Mouse (Mus musculus): Measurements from ENCODE around the gene Git2.

Git2 gene

GRCm38 (mm10) chr5:114720784-114721183, 54.5 kb downstream of the Git2 start:
- DNase-seq (ENCODE audit: low spot score in 2 of 2), result no peak

- no peak for DNase-seq (ENCODE audit: low spot score in 2 of 2)
These were observed 55.4 kb downstream of the Git2 start for GRCm38 (mm10) chr5:114719928-114720270.

DNA sequence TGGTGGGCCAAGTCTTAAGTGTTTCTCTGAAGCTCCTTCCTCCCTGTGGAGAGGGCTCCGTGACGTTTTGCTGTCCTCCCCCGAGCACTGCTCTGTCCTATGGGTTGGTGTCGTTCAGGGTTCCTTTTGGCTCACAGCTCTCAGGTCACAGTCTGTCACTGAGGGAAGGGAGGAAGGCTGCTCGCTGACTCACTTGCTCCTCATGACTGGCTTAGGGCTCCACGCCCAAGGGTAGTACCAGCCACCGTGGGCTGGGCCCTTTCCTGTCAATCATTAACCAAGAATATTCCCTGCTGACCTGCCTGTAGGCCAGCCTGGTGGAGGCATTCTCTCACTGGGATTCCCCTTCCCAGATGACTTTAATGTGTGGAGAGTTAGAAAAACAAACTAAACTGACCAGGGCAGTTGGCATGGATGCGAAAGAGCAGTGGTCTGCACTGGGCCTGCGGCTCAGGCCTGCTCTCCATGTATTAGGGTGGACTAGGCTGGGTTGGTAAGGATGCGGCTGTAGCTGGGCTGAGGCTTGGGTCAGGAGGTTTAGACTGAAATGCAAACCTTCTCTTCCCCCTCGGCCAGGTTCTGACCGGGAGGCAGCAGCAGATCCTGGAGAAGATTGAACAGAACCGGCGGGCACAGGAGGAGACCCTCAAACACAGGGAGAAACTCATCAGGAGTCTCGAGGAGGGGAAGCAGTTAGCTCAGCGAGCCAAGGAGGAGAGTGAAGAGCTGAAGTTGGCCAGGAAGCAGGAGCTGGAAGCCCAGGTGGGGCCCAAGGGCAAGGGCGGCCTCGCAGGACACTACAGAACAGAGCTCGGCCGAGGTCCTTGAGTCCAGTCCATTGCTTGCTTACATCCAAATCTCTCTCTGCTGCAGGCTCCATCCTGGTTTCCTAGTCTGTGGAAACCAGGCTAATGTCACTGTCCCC, 56.1 kb downstream of the Git2 start:
- DNase-seq (ENCODE audit: low spot score in 2 of 2), result no peak

DNA sequence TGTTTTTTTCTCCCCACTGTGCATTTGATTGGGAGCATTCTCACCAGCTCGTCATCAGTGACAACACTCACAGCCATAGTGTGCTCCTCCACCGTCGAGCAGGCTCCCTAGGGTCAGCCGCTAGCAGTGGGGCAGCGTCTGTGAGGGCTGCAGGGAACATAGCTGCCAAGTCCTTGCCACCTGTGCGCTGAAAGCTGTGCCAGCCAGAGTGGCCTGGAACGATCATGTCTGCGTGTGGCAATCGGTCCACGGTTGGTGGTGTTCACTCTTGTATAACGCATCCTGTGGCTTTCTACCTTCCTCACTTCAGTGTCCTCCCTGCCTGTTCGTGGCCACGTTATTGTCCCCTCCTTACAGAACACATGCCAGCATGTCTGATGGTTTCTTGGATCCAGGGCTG, 56.8 kb downstream of the Git2 start:
- DNase-seq (ENCODE audit: low spot score in 2 of 2), result no peak

DNA sequence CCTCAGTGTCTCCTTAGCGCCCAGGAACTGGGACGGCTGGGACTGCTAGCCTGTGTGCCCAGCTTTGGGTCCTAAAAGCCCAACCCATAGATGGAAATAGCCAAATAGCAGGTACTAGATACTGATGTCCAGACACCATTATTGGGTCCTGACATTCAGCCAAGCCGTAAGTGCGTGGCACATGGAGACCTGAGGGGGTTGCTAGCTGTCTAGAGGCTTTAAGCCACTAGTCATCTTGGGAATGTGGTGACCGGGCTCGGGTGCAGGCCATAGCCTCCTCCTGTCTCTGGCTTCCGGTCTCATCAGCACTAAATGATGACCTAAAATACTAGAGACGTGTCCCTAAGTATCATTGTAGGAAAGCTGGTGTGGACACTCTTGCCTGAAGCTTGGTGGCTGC, 57.4 kb downstream of the Git2 start:
- no peak for DNase-seq (ENCODE audit: low spot score in 2 of 2)

GRCm38 (mm10) chr5:114717292-114717691, 58.0 kb downstream of the Git2 start:
- no peak for DNase-seq (ENCODE audit: low spot score in 2 of 2)

DNA sequence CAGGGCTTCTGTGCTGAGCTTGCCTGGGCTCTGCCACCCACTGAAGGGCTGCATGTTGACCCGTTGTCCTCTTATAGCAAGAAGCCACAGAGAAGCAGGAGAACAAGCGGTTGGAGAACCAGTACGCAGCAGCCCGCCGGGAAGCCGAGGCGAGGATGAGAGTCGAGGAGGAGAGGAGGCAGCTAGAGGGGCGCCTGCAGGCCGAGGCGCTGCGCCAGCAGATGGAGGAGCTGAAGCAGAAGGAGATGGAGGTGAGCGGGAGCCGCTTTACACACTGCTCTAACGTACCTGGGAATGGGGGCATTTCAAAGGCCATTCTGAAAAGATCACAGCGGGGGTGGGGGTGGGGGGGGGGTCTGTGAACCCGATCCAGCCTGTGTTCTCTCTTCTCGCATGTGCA, 60.8 kb downstream of the Git2 start:
- DNase-seq (ENCODE audit: low spot score in 2 of 2), result no peak

DNA sequence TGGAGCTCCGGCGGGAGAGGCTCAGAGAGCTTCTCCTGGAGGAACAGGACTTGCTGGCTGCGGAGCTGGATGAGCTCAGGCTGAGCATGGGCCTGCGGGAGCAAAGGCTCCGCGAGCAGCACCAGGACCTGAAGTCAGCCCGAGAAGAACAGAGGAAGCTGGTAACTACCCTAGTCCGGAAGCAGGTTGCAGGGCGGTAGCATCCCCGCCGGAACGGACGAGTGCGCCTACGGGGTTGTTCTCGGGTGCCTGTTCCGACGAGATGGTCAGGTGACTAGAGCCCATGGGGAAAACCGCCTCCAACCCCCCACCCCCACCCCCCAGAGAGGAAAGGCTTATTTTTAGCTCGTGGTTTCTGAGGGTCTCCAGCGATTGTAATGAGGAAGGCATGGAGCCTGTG, 66.0 kb downstream of the Git2 start:
- DNase-seq (ENCODE audit: low spot score in 2 of 2), result peak in 1 of 2 experiments; percentile 30

DNA sequence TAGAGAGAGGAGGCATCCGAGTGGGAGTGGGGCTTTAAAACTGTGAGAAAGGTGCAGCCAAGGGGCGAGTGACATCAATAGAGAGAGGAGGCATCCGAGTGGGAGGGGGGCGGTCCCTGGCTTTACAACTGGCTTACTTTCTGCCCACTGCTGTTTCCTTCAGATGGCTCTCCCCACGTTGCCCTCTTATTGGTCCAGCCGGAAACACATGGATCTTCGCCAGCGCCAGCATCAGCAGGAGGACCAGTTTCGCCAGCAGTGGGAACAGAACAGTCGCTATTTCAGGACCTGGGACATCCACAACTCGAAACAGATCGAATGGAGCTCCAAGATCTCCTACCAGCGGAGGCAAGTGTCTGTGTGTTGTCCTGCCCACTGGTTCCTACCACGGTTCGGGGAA, 66.8 kb downstream of the Git2 start:
- DNase-seq (ENCODE audit: low spot score in 2 of 2), result no peak

- peak; percentile 88 to 91 for DNase-seq (ENCODE audit: low spot score in 2 of 2)
These were observed 67.8 kb downstream of the Git2 start, which contains the start of gene Tchp for GRCm38 (mm10) chr5:114707265-114708068. Gene Tchp (plus strand): TSS chr5:114707760.

DNA sequence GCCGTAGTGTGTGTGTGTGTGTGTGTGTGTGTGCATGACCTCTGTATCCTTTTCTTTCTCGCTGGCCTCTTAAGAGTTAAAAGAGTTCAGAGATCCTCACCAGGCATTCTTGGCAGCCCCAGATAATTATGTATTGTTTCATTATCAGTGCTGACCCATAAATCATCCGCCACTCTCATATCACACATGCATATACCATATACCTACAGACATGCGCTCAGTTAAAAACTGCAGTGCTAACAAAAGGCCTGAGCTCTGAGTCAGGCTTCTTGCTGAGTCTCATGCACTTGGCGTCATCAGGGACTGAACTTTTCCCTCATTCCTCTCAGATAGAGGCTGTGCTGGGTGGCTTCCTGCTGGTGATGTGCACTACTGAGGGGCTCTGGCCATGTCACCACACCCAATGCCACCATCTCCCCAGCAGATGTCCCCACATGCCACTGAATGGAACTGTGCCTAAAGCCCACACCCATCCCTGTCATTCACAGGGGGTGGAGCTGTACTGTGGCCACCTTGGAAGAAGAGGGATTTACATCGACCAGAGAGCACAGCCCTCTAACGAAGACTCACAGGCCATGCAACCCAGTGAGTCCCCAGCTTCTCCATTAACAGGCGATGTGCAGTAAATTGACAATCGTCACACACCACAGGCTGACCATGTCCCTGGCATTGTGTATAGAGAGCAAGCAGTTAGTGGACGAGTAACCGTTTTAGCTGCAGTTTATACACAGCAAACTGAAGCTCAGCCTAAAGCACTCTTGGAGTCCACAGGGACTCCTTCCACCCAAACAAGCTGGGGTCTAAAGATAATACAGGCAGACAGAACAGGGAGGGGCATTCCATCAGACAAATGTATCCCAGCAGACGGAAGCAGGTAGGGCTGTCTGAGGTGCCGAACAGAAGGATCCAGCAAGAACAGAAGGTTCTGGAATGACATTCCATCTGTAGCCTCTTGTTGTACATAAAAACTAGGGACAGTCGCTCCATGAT, 72.6 kb downstream of the Git2 start:
- DNase-seq (ENCODE audit: low spot score in 2 of 2), result no peak

DNA sequence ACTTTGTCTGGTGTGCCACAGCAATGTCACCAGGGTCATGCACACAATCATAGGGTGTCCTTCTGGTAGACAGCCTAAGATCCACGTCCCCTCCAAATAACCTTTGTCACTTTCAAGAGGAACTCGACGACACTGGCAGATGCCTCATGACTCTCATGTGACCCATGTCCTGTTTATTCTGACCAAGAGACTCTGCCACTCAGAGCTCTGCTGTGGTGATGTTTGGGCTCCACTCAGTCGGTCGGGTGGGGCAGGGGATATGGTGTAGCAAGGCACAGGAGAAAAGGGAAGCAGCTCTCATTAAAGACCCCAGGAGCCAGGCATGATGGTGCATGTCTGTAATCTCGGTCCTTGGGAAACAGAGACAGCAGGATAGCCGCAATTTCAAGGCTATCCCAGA, 76.3 kb downstream of the Git2 start:
- peak; percentile 24 to 29 for DNase-seq (ENCODE audit: low spot score in 2 of 2)

DNA sequence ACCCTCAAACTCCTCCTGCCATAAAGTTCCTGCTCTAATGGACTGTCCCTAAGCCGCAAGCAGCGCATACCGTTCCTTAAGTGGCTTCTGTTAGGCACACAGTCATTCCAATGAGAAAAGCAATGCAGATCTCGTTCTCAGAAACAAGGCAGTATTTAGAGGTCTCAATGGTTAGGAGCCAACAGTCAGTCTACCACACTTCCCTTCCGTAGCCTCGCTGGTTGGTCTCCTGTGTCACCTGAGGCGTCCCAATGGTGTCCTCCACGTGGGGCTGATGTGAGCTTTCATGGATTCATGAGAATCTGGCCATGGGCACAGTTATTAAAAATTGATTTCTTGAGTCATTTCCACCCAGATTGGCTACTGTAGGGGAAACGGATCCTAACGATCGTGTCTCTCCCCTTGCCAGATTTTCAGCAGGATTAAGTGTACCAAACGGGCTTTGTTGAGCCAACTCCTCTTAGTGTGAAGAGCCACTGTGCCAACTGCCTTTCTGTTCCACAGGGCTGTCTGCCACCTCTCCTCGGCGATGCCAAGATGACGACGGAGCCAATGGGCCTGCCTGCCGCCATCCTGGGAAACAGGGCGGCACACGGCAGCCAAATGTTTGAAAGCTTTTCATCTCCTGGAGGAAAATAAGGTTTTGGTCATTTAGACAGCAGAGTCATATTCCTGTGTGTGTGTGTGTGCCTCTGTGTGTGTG, 77.1 kb downstream of the Git2 start:
- DNase-seq (ENCODE audit: low spot score in 2 of 2), result no peak

- no peak for DNase-seq (ENCODE audit: low spot score in 2 of 2)
These were observed 78.4 kb downstream of the Git2 start for GRCm38 (mm10) chr5:114696939-114697338.

- DNase-seq (ENCODE audit: low spot score in 2 of 2), result no peak
These were observed 79.5 kb downstream of the Git2 start for GRCm38 (mm10) chr5:114695775-114696174.

DNA sequence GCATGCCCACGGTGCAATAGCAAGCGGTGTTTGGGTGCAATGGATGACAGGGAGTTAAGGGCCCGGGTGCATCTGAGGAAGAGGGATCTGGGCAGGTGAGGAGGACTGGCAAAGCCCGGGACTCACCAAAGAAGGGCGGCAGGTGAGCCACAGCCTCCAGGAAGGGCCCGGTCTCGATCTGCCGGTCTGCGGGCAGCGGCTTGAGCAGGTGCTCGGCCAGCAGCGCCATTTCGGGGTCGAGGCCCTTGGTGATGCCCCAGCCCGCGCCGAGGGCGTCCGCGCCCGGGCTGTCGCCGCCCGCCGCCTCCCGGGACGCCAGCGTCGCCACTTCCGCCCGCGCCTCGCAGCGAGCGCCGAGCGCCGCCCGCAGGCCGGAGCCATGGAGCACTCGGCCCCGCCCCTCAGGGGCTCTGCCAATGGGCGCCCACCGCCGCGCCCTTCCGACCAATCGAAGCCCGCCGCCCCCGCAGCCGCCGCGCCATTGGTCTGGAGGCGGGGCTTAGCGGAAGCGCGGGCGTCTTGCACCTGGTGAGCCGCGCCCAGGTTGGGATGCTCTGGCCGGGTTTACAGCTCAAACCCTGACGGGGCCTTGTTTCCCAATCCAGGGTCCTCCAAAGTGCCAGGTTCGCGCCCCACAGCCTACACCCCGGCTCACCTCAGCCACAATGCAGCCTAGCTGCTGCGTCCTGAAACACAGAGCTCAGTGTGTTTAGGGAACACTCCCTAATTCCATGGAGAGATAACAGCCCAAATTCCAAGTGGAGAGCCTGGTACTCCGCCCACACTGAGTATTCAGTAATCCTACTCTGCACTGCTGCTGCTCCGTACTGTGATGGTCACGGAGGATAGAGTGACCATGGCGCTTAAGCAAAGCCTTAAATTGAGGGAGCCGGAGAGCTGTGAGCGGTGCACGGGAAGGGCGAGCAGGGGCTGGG, 84.4 kb downstream of the Git2 start, which contains the start of gene Gltp:
Gene Gltp (minus strand): TSS at position 352 of the 935 bp plus-strand sequence.
- DNase-seq (ENCODE audit: low spot score in 2 of 2), result peak; percentile 95 to 96

DNA sequence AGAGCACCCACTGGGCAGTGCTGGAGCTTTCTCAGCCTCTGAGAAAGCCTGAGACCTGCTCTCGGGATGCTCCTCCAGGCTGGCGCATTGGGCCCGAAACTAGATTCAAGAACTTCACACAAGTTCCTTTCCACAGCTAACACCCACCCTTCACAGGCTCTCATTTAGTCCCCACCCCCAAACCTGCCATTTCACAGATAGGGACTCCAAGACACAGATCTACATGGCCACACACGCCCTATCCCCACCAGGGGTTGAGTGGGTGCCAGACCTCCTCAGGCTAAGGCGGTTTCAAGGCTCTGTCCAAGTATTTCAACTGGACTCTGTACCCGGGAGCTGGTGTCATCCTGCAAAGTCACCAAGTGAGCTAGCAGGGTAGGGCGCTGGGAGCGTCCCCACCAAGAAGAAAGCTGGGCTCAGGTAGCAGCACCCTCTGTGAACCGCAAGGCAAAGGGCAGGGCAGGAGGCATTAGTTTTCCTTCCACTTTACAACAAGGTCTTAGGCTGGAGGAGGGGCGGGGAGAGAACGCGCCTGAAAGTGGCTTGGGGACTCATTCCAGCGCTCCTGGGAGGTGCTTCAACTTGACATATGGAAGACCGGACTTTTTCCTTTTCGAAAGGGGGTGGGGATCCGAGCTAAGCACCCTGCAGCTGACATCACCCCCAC, 85.5 kb downstream of the Git2 start:
- DNase-seq (ENCODE audit: low spot score in 2 of 2), result peak; percentile 39 to 41

- DNase-seq (ENCODE audit: low spot score in 2 of 2), result no peak
These were observed 86.6 kb downstream of the Git2 start for GRCm38 (mm10) chr5:114688703-114689102.

GRCm38 (mm10) chr5:114687901-114688300, 87.4 kb downstream of the Git2 start:
- no peak for DNase-seq (ENCODE audit: low spot score in 2 of 2)
